Mouse (Mus musculus) midbrain, embryonic 11.5 days (tissue): Measurements from ENCODE around the gene Fchsd2. TPM values are rescaled to one million over a fixed set of nuclear protein-coding genes. Genes with fewer than 3 reads are reported as not detected.

Experiments
- ATAC-seq: fragments of 200-750 bp; cut with Nextera tagmentation; 2 replicates; pipeline ENCODE4 v1.8.0; 2017; ENCODE audit warnings: moderate TSS enrichment, moderate library complexity; ENCODE audit not compliant: low FRiP score
- DNase-seq: peaks from one replicate; pipeline ENCODE4 v3.0.0; 2015; ENCODE audit warnings: low spot score; ENCODE audit errors: missing footprints
- H3K27ac ChIP-seq: fragments of 300-500 bp; sonication (generic); 2 replicates; pipeline ENCODE4 v1.5.1; 2014; ENCODE audit warnings: low read depth, low read length
- H3K27me3 ChIP-seq: fragments of 300-500 bp; sonication (generic); 2 replicates; pipeline ENCODE4 v1.6.1; 2014; ENCODE audit warnings: mild to moderate bottlenecking, low read length, moderate library complexity, mixed read lengths; ENCODE audit not compliant: control insufficient read depth, insufficient read depth
- H3K36me3 ChIP-seq: fragments of 300-500 bp; sonication (generic); 2 replicates; pipeline ENCODE4 v1.6.1; 2014; ENCODE audit warnings: mild to moderate bottlenecking, low read length, moderate library complexity, mixed read lengths; ENCODE audit not compliant: control insufficient read depth, insufficient read depth
- H3K4me1 ChIP-seq: fragments of 300-500 bp; sonication (generic); 2 replicates; pipeline ENCODE4 v1.6.1; 2014; ENCODE audit warnings: low read length; ENCODE audit not compliant: control insufficient read depth, insufficient read depth
- H3K4me2 ChIP-seq: fragments of 300-500 bp; sonication (generic); 2 replicates; pipeline ENCODE4 v1.6.1; 2014; ENCODE audit warnings: mild to moderate bottlenecking, moderate library complexity
- H3K4me3 ChIP-seq: fragments of 300-500 bp; sonication (generic); 2 replicates; pipeline ENCODE4 v1.5.1; 2014; ENCODE audit warnings: low read depth, low read length
- H3K9ac ChIP-seq: fragments of 300-500 bp; sonication (generic); 2 replicates; pipeline ENCODE4 v1.6.1; 2014; ENCODE audit warnings: low read length
- H3K9me3 ChIP-seq: fragments of 300-500 bp; sonication (generic); 2 replicates; pipeline ENCODE4 v1.6.1; 2016; ENCODE audit warnings: low read length; ENCODE audit not compliant: control insufficient read depth
- WGBS: fragments of 180-500 bp; shearing (Covaris S2); extraction: QIAGEN DNeasy Blood & Tissue Kit; methylation state at CpG from one replicate; pipeline ENCODE4 v1.1.7; 2014; 5-methylcytosine and 5-hydroxymethylcytosine counted together
- polyA plus RNA-seq: library from polyadenylated mRNA; unstranded; fragments of >200 nt; fragmentation: Nextera tagmentation; extraction: Ambion mirVana; gene quantifications from 2 replicates; pipeline ENCODE4 v1.2.1, GENCODE M21; 2014

Fchsd2 gene
- polyA plus RNA-seq, 1 experiment from 2014 or later = 24.8 TPM

GRCm38 (mm10) chr7:101173331-101173730 lies 80.7 kb downstream of the Fchsd2 start:
- ATAC-seq = no peak
- no peaks in the 10 kb centered on the region for H3K9me3 ChIP-seq
- H3K27me3 ChIP-seq = no peaks in the 10 kb centered on the region
- no peak overlapping the region for H3K9ac ChIP-seq
- no peak overlapping the region for H3K4me2 ChIP-seq
- no peak overlapping the region for H3K4me3 ChIP-seq
- no peaks in the 10 kb centered on the region for H3K4me1 ChIP-seq
- DNase-seq = no peak
- WGBS = 76% methylated on average over 3 of the region's 3 CpGs
- H3K36me3 ChIP-seq = peaks cover 1% of the 10 kb centered on the region; the same call in 1 of the 2 replicates
- H3K27ac ChIP-seq = no peak overlapping the region

DNA sequence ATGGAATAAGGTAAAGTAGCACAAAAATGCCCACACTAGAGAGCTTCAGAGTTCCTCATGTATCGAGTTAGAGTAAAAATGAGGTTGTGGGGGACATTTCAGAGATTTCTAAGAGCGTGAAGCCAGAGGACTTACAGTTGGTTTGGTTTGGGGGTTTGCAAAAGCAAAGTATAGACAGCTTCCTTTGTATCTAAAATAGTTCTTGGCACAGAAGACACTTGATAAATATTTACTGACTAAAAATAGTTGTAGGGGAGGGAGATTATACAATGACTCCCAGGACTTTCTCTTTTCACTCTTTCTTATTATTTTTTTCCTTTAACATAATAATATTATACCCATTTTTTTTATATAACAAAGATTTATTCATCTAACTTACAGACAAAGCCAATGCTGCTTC lies 86.1 kb downstream of the Fchsd2 start:
- H3K4me1 ChIP-seq = no peaks in the 10 kb centered on the region
- WGBS = 86% methylated on average over 2 of the region's 2 CpGs
- no peak overlapping the region for H3K4me2 ChIP-seq
- ATAC-seq (no peak), DNase-seq (peak; percentile 17)
- H3K9me3 ChIP-seq = no peaks in the 10 kb centered on the region
- no peak overlapping the region for H3K9ac ChIP-seq
- no peak overlapping the region for H3K4me3 ChIP-seq
- H3K27ac ChIP-seq = no peak overlapping the region
- peaks cover 2% of the 10 kb centered on the region; the same call in 1 of the 2 replicates for H3K36me3 ChIP-seq
- H3K27me3 ChIP-seq = no peaks in the 10 kb centered on the region

- Histone ChIP-seq H3K4me1 (no peaks in the 10 kb centered on the region), H3K9me3 (no peaks in the 10 kb centered on the region), H3K36me3 (no peaks in the 10 kb centered on the region), H3K9ac (no peak overlapping the region), H3K27ac (no peak overlapping the region), H3K4me2 (no peak overlapping the region), H3K4me3 (no peak overlapping the region), H3K27me3 (no peaks in the 10 kb centered on the region)
- 91% methylated on average over 3 of the region's 3 CpGs for WGBS
- no peak for ATAC-seq
- DNase-seq = no peak
These were observed 98.8 kb downstream of the Fchsd2 start for GRCm38 (mm10) chr7:101191326-101191969.

- no peaks in the 10 kb centered on the region for H3K36me3 ChIP-seq
- H3K4me3 ChIP-seq = no peak overlapping the region
- 93% methylated on average over 1 of the region's 1 CpGs for WGBS
- ATAC-seq (no peak), DNase-seq (no peak)
- H3K9ac ChIP-seq = no peak overlapping the region
- no peaks in the 10 kb centered on the region for H3K4me1 ChIP-seq
- no peak overlapping the region for H3K4me2 ChIP-seq
- no peaks in the 10 kb centered on the region for H3K27me3 ChIP-seq
- no peak overlapping the region for H3K27ac ChIP-seq
- no peaks in the 10 kb centered on the region for H3K9me3 ChIP-seq
These were observed 118.2 kb downstream of the Fchsd2 start for GRCm38 (mm10) chr7:101210826-101211225.

DNA sequence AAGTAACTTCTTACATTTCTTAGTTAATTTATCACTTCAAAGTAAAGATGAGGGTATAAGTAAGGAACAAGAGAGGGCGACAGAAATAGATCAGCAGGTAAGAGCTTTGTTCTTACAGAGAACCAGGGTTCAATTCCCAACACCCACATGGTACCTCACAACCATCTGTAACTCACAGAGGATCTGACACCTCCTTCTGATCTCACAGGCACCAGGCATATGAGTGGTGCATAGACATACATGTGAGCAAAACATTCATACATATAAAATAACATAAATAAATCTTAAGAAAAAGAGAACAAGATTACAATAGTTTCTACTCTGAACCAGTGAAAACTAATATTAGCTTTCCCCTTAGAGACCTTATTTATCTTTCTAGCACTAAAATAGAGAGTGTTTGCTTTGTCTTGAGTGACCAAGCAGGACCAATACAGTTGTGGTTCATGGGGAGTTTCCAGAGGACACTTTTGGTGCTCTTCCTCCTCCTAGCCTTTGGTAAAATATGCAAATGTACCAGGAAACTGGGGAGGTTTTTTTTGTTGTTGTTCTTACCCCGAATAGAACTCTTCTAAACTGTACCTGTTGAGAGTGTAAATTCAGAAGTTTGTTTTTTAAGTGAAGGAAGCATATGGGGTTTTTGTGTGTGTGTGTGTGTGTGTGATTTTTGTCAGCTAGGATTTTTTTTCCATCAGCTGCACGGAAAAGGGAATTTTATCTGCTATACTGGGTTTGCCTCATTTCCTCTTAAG lies 121.0 kb downstream of the Fchsd2 start:
- DNase-seq (no peak), ATAC-seq (no peak)
- H3K9me3 ChIP-seq = no peaks in the 10 kb centered on the region
- no peak overlapping the region for H3K27ac ChIP-seq
- no peak overlapping the region for H3K4me2 ChIP-seq
- H3K4me3 ChIP-seq = no peak overlapping the region
- H3K9ac ChIP-seq = no peak overlapping the region
- WGBS = 91% methylated on average over 3 of the region's 3 CpGs
- H3K4me1 ChIP-seq = no peaks in the 10 kb centered on the region
- H3K36me3 ChIP-seq = no peaks in the 10 kb centered on the region
- no peaks in the 10 kb centered on the region for H3K27me3 ChIP-seq

DNA sequence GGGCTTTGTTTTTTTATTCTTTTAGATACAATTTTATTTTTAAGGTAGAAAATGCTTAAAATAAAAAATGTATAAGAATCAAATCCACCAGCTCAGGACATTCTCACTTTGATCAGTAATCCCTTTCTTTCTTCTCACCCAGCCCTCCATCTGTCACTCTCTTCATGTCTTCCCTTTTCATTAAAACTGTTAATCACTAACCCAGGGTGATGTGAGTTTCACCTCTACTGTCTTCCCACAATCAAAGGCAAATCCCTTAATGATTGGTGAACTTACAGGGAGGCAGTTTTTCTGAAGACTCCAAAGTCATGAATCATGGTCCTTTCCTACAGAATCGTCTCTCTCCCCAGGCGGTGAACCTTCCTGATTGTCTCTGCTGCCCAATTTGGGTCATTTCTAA lies 124.1 kb downstream of the Fchsd2 start:
- DNase-seq (no peak), ATAC-seq (no peak)
- H3K9me3 ChIP-seq = no peaks in the 10 kb centered on the region
- no peaks in the 10 kb centered on the region for H3K27me3 ChIP-seq
- no peak overlapping the region for H3K4me2 ChIP-seq
- H3K9ac ChIP-seq = no peak overlapping the region
- H3K27ac ChIP-seq = no peak overlapping the region
- 85% methylated on average over 2 of the region's 2 CpGs for WGBS
- no peaks in the 10 kb centered on the region for H3K36me3 ChIP-seq
- no peaks in the 10 kb centered on the region for H3K4me1 ChIP-seq
- H3K4me3 ChIP-seq = no peak overlapping the region

GRCm38 (mm10) chr7:101223501-101223900 lies 130.8 kb downstream of the Fchsd2 start:
- WGBS = 91% methylated on average over 2 of the region's 2 CpGs
- DNase-seq (peak; percentile 41), ATAC-seq (no peak)
- H3K27ac ChIP-seq = no peak overlapping the region
- H3K27me3 ChIP-seq = no peaks in the 10 kb centered on the region
- no peak overlapping the region for H3K9ac ChIP-seq
- H3K4me1 ChIP-seq = no peaks in the 10 kb centered on the region
- H3K4me3 ChIP-seq = no peak overlapping the region
- no peaks in the 10 kb centered on the region for H3K9me3 ChIP-seq
- no peak overlapping the region for H3K4me2 ChIP-seq
- H3K36me3 ChIP-seq = no peaks in the 10 kb centered on the region

GRCm38 (mm10) chr7:101229336-101229735 lies 136.7 kb downstream of the Fchsd2 start:
- ATAC-seq = no peak
- WGBS = 71% methylated on average over 1 of the region's 1 CpGs

DNA sequence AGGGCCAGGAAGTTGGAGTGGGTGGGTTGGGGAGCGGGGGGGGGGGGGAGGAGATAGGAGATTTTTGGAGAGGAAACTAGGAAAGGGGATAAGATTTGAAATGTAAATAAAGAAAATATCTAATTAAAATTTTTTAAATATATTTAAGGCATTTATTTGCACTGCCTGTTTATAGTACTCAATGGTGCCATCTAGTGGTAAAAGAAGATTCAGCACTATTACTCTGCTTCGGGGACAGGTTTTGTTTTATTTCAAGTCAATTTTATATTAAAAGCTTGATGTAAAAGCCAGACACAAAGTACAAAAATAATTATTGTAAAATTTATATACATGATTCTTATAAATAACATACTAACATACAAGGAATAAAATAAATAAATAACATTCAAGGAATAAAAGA lies 138.8 kb downstream of the Fchsd2 start:
- DNase-seq = peak; percentile 93
- no peak overlapping the region for H3K27ac ChIP-seq
- WGBS = 67% methylated on average over 1 of the region's 2 CpGs
- ATAC-seq = no peak
- 0 out of 2 replicates have a peak, but pooled peaks cover 2% of the 10 kb centered on the region for H3K4me1 ChIP-seq
- H3K27me3 ChIP-seq = no peaks in the 10 kb centered on the region
- no peaks in the 10 kb centered on the region for H3K36me3 ChIP-seq
- H3K9me3 ChIP-seq = no peaks in the 10 kb centered on the region
- H3K9ac ChIP-seq = no peak overlapping the region
- no peak overlapping the region for H3K4me2 ChIP-seq
- no peak overlapping the region for H3K4me3 ChIP-seq

More at GRCm38 (mm10) chr7:101229336-101229735, 136.7 kb downstream of the Fchsd2 start:
- Histone ChIP-seq H3K4me2 (no peak overlapping the region), H3K9me3 (no peaks in the 10 kb centered on the region), H3K4me1 (0 out of 2 replicates have a peak, but pooled peaks cover 2% of the 10 kb centered on the region), H3K36me3 (no peaks in the 10 kb centered on the region), H3K9ac (no peak overlapping the region), H3K27me3 (no peaks in the 10 kb centered on the region), H3K4me3 (no peak overlapping the region), H3K27ac (no peak overlapping the region)
- DNase-seq = peak; percentile 44
